Mouse (Mus musculus) 416B (cell line): ENCODE measurements around the gene Scamp2.

Source experiments
- DNase-seq: peaks from one replicate; pipeline ENCODE4 v3.0.0; 2011; ENCODE audit warnings: low read depth

Gene Scamp2

DNA sequence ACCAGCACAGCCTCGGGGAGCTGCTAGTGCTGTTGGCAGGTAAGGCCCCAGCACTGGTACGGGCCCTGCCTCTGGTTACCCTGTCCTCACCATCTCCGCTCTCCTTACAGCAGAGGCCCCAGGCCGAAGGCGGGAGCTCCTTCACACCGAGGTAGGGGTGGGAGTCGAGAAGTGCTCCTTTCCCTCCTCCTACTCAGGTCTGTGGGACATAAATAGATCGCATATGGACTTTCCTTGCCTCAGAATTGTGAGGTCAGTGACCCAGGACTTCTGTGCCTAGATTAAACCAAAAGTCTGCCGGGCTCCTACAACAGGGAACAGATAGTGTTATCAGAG, 33.4 kb downstream of the Scamp2 start:
- DNase-seq = no peak

DNA sequence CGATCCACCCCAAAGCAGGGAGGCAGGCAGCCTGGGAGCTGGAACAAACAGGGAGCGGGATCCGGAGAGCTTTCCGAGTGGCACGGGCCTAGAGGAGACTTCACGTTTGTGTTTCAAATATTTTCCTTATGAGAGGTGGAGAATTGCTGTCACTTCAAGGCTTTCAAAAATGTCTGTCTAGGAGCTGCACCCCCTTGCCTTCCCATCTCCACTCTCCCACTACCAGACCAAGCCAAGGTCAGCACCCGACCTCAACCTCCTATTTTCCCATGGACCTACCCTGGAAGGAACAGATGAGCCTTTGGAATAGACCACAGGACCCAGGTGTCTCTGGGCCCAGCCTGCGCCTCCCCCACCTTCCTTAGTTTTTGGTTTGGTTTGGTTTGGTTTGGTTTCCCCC, 36.5 kb downstream of the Scamp2 start:
- DNase-seq = no peak

DNA sequence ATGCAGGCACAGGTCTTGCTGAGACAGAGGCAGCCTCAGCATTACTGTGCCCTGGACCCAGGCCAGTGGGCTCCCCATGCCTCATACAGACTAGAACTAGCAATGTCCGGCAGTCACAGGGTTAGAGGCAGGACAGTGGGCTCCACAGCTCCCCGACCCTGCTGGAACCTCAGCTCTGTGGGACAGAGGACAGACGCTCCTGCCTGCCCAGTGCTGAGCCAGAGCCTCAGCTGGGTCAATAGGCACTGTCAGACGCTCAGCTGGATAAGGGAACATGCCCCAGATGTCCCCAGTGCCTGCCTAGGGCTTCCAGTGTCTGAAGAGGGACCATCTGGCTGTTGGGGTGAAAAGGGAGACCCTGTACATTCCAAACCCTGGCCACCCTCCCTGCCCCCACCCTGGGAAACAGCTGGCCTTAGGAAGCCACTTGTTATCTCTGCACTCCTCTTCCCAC, 37.2 kb downstream of the Scamp2 start:
- DNase-seq = no peak

DNA sequence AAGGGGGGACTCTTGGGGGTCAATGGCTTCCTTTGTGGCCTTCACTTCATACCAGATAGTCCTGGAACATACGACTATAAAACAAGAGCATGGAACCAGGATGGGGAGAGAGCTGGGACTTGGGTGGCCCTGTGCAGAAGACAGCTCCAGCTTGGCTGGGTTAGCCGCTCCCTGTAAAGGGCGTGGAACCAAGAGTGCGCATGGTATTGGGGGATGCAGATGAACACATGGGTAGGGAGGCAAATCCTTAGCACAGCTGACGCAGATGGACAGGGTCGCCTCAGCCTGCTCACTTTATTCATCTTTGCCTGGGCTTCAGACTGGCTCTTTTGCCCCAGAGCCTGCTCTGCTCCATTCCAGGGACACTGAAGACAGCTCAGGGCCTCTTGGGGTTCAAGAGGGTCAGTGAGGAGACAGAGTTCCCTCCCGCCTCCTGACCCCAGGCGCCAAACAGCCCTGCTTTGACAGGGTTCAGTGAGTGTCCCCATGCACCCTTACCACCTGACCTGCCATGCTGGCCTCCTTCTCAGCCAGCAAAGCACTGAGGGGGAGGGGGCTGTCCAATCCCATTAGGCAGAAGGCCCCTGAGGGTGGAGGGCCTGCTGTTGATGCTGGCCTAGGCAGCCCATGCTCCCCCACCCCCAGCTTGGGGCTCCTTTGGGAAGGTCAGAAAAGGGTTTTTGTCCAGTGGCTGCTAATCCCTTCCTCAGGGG, 38.3 kb downstream of the Scamp2 start:
- DNase-seq = no peak

DNA sequence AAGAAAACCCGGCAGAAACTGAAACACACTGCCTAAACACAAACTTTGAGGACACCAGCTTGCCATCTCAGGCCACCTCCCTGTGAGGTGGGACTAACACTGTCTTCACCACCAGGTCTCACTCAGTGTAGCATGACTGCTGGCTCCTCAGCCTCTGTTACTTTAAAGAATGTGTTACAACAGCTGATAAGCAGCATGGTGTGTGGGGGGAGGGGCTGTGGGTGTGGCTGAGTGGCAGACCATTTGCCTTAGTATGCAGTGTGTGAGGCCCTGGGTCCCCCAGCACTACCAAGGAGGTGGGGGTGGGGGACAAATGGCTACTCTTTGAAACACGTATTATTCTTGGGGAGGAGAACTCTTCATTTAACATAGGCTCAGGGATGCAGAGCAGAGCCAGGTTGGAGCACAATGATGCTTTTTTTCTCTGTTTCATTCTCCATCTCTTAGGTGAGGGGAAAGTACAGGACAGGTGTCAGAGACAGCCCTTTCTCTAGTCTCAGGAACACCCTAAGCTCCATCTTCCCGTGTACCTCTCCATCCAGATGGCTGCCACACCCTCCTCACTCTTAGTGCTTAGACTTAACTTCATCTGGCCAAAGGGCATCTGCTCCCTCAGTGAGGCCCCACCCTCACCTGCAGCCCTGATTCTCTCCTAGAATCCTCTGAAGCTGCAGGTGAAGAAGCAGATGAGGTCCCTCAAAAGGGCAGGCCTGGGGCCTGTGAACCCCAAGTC, 40.0 kb downstream of the Scamp2 start:
- no peak for DNase-seq

DNA sequence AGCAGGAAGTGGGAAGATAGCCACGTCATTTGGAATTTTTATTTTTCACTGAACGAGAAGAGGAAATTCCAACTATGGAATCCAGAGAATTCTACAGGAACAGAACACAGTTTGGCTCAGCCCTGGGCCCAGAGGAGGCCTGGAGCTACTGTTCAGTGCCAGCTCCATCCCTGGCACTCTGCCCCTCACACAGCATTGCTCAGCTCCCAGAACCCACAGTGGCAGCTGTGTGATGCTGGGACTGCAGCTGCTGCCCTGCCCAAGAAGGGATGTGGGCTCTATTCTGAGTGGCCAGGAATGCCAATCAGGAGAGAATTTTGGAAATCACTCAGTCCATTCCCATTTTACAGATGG, 40.6 kb downstream of the Scamp2 start:
- DNase-seq = no peak

DNA sequence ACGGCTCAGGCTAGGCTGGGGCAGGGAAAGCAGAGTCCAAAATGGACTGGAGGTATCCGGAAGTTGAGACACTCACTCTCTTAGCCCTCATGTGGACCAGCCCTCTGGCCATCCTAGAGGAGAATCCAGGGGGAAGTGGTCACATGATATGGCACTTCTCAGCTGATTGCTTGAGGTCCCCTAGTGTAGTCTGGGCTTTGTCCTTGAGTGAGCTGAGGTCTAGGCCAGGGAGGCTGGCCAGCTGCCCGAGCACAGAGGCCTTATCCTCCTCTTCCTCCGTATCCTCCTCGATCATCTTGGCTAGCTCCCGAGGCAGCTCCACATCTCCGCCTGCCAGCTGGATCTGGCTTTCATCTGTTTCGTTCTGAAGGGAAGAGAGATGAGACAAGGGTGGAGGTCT, 41.4 kb downstream of the Scamp2 start:
- DNase-seq = no peak

DNA sequence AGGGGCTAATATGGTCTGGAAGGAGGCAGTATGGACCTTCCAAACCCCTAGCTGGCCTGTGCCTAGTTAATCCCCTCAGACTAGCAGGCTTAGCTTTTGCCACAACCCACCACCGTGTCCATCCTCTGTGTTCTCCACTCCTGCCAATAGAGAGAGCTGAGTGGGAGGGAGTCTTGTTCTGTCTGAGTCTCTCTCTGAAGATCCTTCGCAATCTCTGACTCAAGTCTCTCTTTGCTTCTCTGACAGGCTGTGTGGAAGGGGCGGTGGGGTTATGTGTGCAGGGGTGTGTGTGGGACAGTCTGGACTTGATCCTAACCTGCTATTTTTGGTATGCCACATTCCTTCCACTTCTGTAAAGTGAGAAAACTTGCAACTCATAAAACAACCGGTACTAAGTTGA, 44.1 kb downstream of the Scamp2 start:
- no peak for DNase-seq

DNA sequence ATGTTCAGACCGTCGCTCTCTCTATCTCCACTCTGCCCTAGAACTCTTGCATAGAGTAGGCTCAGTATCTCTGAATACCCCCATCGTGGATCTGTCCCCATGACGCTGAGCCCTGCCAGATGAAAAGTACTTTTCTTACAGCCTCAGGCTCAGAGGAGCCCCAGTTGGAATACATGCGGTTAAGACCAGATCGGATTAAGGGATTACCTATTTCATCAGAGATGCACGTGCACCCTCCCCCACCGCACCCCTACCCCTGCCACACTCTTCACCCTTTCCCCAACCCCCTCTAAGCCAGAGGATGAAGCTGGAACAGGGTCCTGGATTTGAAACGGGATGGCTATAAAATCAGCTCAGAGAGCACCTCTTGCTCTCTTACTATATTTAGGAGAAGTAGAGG, 44.8 kb downstream of the Scamp2 start:
- no peak for DNase-seq

DNA sequence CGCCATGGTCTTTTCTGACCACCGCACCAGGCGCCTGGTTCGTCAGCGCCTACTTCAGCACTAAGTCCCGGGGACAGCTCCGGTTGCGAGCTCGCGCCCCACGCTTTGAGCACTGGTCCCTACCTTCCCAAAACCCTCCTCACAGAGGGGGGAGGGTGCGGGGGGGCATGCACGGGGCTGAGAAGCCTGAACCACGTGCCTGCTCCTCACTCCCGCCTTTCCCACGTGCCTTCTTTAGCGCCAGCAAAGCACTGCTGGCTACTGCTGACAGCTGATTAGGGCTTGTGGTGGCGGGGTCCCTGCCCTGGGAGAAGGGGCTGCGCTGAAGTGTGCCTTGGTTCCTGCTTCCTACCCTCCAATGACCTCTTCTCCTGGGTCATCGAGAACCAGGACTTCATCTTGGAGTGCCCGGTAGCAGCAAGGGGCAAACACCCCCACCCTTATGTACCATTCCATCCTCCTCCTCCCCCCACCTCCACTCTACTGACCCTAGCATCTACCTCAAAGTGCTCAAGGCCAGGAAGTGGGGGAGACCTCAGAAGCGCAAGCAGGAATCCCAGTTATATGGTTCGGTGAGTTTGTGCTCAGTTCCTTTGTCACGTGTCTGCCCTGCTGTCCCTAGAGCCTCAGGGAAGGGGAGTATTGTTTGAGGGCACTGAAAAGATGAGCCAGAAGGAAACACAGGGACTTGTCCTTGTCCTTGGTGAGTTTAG, 45.6 kb downstream of the Scamp2 start, which contains the start of gene Cplx3:
TSS of gene Cplx3 (minus strand) at position 143 of the 713 bp plus-strand sequence.
- DNase-seq = peak; percentile 34

DNA sequence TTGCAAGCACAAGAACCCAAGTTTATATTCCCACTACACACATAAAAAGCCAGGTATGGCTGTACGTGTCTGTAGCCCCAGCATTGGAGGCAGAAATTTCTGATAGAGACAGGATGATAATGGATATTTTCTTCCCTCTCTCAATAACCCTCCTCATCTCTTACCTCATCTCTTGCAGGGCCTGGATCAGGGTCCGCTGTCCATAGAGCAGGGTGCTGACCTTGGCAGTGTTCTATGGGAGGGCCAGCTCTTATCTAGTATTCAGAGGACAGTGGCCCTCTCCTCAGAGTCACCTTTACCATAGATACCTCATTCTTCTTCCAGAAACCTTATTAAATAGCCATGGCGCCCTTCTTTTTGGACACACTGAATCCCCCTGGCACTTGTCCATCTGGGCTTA, 49.1 kb downstream of the Scamp2 start:
- DNase-seq = no peak

DNA sequence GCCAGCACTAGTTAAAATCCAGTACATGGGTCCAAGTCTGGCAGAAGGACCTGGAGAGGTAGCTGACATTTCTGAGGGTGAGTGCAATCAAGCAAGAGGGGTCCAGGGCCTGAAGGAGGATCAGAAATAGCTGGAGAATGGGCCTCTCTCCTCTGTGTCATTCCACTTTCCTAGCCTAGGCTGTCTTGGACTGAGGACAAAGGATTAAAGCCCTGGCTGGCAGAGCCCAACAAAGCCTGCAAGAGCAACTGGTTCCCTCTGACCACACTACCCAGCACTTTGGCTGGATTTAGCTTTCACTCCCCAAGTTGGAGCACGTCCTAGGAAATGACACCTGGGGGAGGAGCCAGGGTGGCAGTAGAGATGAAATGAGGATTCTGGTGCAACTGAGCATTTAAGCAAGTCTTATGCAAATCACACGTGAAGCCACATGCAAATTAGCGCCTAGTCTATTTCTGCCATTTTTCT, 49.6 kb downstream of the Scamp2 start:
- no peak for DNase-seq

DNA sequence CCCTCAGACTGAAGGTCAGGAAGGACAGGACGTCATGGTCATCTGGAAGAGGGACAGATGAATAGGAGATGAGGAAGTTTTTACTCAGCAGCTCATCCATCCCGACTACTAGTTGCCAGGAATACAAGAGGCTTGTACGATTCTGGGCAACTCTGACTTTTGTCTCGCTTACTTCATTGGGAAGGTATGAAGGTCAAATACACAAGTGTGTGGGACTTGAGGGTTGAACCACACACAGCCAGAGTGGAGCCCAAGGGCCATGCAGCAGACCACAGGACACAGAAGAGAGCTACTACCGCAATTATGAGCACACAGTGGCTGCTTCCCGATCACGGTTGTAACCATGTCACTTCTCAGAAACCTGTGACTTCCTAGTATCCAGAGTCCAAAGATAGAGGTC, 51.8 kb downstream of the Scamp2 start:
- no peak for DNase-seq

DNA sequence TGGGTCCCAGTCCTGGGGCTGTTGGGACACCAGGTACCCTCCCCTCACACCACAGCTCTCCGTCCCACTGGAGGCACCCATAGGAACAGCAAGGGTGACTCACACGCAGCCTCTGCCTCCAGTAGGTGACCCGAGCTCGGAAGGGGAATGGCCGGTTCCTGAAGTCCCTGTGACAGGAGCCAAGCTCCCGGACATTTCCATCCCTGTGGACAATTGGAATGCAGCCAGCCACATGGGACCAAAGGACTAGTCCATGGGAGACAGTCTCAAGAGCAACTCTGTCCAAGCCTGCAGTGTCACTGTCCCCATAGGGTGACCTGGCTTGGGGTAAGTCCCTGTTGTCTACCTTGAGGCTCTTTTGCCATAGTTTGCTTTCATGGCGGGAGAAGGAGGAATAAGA, 53.2 kb downstream of the Scamp2 start:
- no peak for DNase-seq

DNA sequence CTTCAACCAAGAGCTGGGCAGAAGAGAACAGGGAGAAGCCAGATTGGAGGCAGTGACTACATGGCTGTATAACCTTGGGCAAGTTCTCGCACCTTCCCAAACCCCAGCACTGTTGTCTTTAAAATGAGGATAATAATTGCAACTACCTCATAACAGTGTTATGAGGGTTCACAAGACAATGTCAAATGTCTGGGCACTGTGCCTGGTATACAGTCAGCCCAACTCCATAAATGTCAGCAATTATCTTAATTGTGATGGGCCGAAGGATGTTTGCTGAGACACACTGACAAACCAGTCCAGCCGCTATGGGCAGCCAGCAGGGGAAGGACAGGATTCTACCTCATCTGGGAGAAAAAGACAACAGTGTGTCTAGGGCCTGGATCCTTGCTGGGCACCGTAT, 54.0 kb downstream of the Scamp2 start:
- DNase-seq = no peak

DNA sequence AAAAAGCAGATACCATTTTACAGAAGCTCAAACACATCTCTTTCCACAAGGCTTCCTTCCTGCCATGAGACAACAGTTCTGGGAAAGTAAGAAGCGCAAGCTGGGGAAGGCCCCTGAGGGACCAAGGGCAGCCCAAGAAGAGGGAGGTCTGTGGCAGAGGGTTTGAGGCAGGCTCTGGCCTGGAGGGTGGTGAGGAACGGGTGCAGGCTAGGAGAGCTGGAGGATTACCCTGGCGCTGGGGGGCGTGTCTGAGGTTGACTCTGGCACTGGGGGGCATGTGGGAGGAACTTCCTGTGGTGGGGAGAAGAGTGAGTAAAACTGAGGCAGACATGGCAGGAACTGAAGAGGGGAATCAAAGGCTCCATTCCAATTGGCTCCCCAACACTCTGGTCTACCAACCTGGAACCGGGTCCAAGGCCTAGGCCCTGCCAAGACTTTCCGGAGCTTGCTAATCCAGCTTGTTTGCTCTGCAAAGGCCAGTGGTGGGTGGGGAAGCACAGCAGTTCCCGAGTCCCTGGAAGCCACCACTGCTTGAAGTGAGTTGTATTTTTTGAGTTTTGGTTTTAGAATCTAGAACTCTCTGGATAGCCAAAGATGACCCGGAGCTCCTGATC, 56.9 kb downstream of the Scamp2 start:
- DNase-seq = peak; percentile 59

DNA sequence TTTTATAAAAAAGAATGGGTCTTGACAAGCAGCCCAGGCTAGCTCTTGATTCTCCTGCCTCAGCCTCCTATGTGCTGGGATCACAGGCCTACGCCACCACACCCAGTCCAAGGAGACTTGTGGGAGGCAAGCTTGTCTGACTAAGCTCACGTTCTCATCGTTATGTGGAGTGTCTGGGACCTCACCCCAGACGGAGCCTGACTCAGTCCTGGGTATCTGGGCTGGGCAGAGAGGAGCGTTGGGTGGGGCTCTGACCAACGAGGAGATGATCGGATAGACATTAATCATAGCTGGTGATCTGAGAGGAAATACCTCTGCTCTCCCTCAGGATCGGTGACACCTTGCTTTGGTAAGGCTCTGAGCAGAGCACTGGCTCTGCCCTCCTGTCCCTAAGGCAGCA, 58.1 kb downstream of the Scamp2 start:
- DNase-seq = no peak

DNA sequence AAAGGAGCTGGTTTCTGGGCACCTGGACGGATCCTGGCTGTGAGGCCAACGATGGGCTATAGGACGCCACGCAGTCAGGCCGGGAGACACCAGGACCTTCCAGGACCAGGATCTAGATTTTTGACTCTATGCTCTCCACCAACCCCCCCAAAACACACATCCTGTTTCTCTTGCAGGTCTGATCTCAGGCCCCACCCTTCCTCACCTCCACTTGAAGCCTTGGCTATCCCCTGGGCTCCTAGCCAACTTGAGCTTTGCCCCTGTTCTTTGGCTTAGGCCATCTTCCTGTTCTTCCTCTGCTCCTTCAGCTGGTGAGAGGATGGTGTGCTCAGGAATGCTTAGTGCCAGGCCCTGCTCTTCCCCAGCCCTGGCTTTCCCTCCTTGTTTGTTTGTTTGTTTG, 59.9 kb downstream of the Scamp2 start, which contains the start of gene Lman1l:
TSS of gene Lman1l (minus strand) at position 101 of the 400 bp plus-strand sequence.
- no peak for DNase-seq

DNA sequence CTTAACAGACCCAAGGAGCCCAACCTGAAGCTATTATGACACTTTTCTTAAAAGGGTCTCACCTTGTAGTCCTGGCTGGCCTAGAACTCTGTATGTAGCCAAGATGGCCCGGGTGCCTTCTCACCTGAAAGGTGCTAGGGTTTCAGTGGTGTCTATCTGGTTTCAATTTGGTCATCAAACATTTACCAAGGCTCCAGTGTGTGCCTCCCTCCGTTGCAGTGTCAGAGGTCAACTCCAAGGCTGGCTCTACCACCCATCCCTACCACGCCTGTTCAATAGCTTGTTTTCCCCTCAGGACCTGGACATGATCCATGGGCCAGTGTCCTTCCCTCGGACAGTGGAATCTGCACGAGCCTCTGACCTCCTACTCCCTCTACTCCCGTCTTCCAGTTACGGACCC, 63.6 kb downstream of the Scamp2 start:
- no peak for DNase-seq

DNA sequence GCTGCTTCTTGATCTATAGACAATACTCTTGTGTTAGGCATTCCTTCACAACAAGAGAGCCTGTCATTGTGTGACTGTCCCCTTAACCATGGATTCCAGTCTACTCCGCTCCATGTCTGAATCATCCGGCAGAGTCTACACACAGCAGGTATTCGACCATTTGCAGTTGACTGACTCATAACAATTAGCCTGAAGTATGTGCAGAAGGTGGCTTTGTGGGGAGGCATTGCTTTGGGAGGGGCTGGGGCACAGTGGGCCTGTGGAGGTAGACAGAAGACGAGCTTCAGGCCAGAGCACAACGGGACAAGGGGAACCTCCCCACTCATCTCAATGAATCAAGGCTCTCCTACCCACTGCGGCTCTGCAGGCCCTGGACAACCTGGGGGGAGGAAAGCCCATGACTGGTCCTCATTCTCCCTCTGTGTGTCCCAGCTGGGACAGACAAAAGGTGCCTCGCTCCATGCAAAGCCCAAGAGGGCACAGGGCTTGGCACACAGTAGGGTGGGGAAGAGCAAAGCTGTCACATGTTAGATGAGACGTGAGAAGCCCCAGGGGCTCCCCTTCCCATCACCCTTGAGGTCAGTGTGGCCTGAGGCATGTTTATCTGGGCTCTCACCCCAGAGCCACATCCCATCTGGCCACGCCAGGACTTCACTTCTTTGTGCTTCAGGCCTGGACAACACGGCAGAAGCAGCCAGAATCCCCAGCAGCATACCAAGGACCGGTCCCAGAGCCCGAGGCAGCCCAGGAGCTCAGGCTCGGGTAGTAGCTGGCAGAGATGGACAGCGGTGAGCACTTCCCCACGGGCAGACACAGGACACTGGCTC, 65.1 kb downstream of the Scamp2 start:
- DNase-seq = no peak

DNA sequence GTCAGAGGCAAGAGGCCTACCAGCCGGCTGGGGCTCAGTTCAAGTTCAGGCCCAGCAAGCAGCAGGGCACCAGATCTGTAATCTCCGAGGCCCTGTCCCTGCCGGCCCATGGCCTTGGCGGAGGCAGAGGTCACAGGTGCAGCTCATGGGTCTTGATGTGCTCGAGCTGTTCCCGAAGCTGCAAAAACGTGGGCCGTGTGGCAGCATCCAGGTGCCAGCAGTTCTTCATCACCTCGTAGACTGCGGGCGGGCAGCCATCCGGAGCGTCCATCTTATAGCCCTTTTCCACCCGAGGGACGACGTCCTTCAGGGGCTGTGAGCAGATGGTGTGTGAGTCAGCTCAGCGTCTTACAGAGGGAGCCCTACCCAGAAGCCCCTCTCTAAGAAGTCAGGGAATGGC, 66.4 kb downstream of the Scamp2 start:
- no peak for DNase-seq

DNA sequence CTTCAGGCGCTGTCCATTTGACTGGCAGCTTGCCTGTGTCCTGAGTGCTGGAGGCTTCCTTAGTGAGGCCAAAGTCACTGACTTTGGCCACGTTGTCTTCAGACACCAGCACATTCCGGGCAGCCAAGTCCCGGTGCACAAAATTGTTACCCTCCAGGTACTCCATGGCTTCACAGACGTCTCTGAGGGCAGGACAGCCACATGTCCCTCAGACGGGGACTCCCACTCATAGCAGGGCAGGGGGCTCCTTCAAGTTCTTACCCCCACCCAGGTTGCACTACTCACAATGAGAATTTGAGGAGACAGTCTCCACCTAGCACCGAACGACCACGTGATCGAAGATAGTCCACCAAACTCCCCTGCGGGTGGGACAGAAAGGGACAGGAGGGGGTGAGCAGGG, 67.1 kb downstream of the Scamp2 start:
- no peak for DNase-seq
